Mouse (Mus musculus) hindbrain, embryonic 12.5 days (tissue): ENCODE data around the gene Maml2. TPM values are rescaled to one million over a fixed set of nuclear protein-coding genes. Genes with fewer than 3 reads are reported as not detected.

Experiments used
- ATAC-seq: fragments of 200-750 bp; cut with Nextera tagmentation; 2 replicates; pipeline ENCODE4 v1.8.0; 2017; ENCODE audit warnings: moderate TSS enrichment; ENCODE audit not compliant: low FRiP score
- H3K27ac ChIP-seq: fragments of 300-500 bp; sonication (generic); 2 replicates; pipeline ENCODE4 v1.5.1; 2016; ENCODE audit warnings: mild to moderate bottlenecking
- H3K27me3 ChIP-seq: fragments of 300-500 bp; sonication (generic); 2 replicates; pipeline ENCODE4 v1.6.1; 2016; ENCODE audit warnings: mild to moderate bottlenecking
- H3K36me3 ChIP-seq: fragments of 300-500 bp; sonication (generic); 2 replicates; pipeline ENCODE4 v1.6.1; 2016; ENCODE audit warnings: mild to moderate bottlenecking
- H3K4me1 ChIP-seq: fragments of 300-500 bp; sonication (generic); 2 replicates; pipeline ENCODE4 v1.6.1; 2016
- H3K4me2 ChIP-seq: fragments of 300-500 bp; sonication (generic); replicated peaks from 2 replicates; pipeline ENCODE4 v1.6.1; 2016; ENCODE audit warnings: mild to moderate bottlenecking
- H3K4me3 ChIP-seq: fragments of 300-500 bp; sonication (generic); 2 replicates; pipeline ENCODE4 v1.5.1; 2016; ENCODE audit warnings: mild to moderate bottlenecking
- H3K9ac ChIP-seq: fragments of 300-500 bp; sonication (generic); 2 replicates; pipeline ENCODE4 v1.6.1; 2016; ENCODE audit warnings: mild to moderate bottlenecking, moderate library complexity
- H3K9me3 ChIP-seq: fragments of 300-500 bp; sonication (generic); replicated peaks from 2 replicates; pipeline ENCODE4 v1.6.1; 2016; ENCODE audit warnings: mild to moderate bottlenecking
- WGBS: fragments of 180-500 bp; shearing (Covaris S2); methylation state at CpG from one replicate; pipeline ENCODE4 v1.1.7; 2016; 5-methylcytosine and 5-hydroxymethylcytosine counted together
- polyA plus RNA-seq: library from polyadenylated mRNA; unstranded; fragments of >200 nt; fragmentation: Nextera tagmentation; extraction: Ambion mirVana; gene quantifications from 2 replicates; pipeline ENCODE4 v1.2.1, GENCODE M21; 2016

Maml2 gene
- polyA plus RNA-seq, 1 experiment from 2014 or later = 14.1 TPM

DNA sequence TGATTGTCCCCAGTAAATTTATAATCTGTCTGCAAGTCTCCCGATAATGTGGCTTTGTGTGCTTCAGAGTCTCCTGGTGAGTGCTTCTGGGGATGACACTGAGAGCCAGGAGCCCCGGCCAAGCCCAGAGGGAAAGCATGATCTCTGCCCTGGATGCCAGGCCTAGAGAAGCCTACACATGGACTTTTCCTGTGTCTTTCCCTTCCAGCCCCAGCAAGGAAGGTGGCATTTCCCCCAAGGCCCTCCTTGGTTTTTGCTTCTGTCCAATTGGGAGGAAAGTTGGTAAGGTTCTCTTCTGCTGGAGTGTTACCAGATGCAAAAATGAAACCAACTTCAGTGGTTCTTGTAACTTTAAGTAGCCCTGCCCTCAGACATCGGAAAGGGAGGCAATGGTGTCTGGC lies 2.3 kb downstream of the Maml2 start:
- H3K36me3 ChIP-seq = no peaks in the 10 kb centered on the region
- H3K4me3 ChIP-seq = peak overlapping the region; percentile 57
- ATAC-seq = no peak
- peak overlapping the region; percentile 98 for H3K4me2 ChIP-seq
- H3K27me3 ChIP-seq = no peaks in the 10 kb centered on the region; the same call in 1 of the 2 replicates
- no peaks in the 10 kb centered on the region for H3K9me3 ChIP-seq
- H3K4me1 ChIP-seq = peaks cover 70% of the 10 kb centered on the region
- WGBS = 44% methylated on average over 3 of the region's 3 CpGs
- peak overlapping the region; percentile 48; the same call in 1 of the 2 replicates for H3K27ac ChIP-seq
- peak overlapping the region; percentile 43 for H3K9ac ChIP-seq

DNA sequence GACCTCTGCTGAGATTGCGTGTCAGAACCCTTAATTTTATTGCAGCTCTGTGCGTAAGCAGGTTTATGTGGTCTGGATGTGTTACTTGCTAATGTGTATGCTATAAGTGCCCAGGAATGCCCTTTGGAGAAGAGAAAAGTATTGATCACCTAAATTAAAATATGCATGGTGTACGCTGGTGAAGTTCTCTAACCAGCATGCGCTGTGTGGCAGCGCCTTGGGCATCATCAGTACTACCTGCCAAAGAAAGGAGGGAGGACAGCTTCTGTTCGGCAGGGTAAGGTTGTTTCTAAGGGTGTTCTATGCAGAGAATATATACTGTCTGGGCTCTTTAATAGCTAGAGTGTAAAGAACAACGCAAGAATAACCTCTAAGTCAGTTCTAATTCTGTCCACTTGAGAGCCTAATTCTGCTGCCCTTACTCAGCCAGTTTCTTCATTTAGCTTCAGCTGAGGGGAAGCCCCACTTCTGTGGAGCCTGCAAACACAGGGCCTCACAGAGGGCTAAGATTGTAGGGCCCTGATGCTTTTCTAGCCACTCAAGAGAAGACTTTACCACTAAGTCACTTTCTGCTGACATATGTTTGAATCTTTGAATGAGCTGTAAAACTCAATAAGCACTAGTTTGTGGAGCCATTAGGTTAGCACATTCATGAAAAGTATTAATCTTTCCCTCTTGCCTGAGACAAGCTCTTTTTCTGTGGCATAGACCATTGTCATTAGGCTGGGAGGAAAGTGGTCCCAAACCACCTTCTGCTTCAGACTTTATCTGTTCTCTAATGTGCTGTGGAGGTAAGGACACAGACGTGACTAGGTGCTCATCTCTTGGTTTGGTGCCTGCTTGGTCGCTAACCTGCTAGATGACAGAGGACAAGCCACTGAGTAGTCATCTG lies 3.4 kb downstream of the Maml2 start:
- H3K27me3 ChIP-seq = no peaks in the 10 kb centered on the region; the same call in 1 of the 2 replicates
- 62% methylated on average over 9 of the region's 9 CpGs for WGBS
- no peak for ATAC-seq
- H3K9ac ChIP-seq = 0 out of 2 replicates have a peak overlapping the region, but pooled peaks have one; percentile 43
- H3K4me2 ChIP-seq = peak overlapping the region; percentile 98
- H3K9me3 ChIP-seq = no peaks in the 10 kb centered on the region
- H3K4me3 ChIP-seq = peak overlapping the region; percentile 57
- no peaks in the 10 kb centered on the region for H3K36me3 ChIP-seq
- H3K4me1 ChIP-seq = peaks cover 69% of the 10 kb centered on the region
- H3K27ac ChIP-seq = peak overlapping the region; percentile 52; the same call in 1 of the 2 replicates

DNA sequence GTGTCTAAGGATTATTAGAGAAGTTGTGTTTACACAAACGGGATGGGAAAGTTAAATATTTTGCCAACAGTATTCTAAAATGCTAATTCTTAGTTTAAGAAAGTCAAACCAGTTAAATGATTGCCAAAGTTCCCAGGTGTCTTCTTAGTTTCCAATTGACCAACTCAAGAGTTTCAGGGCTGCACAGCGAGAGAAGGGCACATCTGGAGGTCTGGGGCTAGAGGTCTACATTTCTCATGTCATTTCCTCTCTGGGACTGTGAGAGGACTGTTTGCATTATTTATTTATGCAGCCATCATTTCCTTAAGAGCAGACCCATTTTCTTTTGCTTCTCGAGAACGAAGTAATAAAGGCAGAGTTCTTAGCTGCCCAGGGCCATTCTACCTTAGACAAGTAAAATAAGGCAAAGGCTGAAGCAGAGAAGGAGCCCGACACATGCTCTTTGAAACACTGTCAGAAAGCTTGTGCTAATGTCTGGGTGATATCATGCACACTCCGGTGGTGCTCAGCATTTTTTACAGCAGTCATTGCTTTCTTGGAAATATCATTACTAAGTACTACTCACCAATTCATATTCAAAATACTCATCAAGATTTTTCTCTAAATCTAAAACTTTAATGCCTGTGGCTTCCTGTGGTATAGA lies 4.5 kb downstream of the Maml2 start:
- H3K4me3 ChIP-seq = no peak overlapping the region
- H3K9me3 ChIP-seq = no peaks in the 10 kb centered on the region
- no peaks in the 10 kb centered on the region for H3K36me3 ChIP-seq
- H3K4me1 ChIP-seq = peaks cover 73% of the 10 kb centered on the region
- WGBS = 46% methylated on average over 6 of the region's 6 CpGs
- H3K27me3 ChIP-seq = no peaks in the 10 kb centered on the region; the same call in 1 of the 2 replicates
- no peak for ATAC-seq
- H3K9ac ChIP-seq = no peak overlapping the region
- H3K27ac ChIP-seq = no peak overlapping the region
- peak overlapping the region; percentile 98 for H3K4me2 ChIP-seq

DNA sequence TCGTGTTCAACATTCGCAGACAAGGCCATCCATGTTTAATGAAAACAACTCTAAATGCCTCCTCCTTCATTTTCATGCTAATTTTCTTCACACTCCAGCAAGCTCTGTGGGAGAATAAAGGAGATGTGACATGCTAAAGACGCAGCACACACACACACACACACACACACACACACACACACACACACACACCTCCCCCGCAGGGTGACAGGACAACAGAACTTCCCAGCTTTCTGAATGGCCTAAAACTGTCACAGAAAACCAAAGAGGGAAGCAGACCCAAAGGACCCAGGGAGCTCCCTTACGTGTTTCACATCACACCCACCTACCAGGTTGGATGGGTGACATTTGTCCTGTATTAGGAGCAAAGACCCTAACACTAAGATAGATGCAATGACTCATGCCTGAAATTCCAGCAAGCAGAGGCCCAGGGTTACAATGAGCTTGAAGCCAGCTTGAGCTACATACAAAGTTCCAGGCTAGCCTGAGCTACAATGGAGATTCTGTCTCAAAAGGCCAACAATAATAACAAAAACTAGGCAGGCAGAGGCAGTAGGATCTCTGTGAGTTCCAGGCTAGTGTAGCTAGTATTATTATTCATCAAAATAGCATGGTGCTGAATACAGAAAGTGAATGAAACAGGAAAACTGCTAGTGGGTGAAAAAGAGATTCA lies 5.5 kb downstream of the Maml2 start:
- H3K36me3 ChIP-seq = no peaks in the 10 kb centered on the region
- no peak overlapping the region for H3K4me3 ChIP-seq
- 26% methylated on average over 5 of the region's 5 CpGs for WGBS
- H3K4me2 ChIP-seq = peak overlapping the region; percentile 98; the same call in 1 of the 2 replicates
- no peaks in the 10 kb centered on the region for H3K9me3 ChIP-seq
- no peak overlapping the region for H3K9ac ChIP-seq
- peak overlapping the region; percentile 46 for H3K27ac ChIP-seq
- H3K4me1 ChIP-seq = peaks cover 76% of the 10 kb centered on the region
- ATAC-seq = peak; percentile 53
- no peaks in the 10 kb centered on the region; the same call in 1 of the 2 replicates for H3K27me3 ChIP-seq

DNA sequence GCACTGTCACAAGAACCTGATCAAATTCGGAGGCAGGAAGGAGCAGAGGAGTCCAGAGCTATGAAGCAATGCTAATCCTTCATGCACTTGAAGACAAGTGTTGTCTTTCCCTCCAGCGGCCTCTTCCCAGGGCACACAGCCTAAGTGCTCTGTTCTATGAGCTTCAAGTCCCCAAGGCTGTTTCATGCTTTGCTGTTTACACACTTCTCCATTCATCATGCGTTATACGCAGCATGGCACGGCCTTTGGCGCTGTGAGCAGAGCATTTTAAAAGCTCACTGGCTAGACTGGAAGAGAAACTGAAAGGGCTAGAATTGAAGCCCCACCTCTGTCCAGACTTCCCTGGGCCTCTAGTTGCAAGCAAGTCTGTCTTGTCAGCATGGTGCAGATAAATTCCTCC lies 6.2 kb downstream of the Maml2 start:
- H3K9me3 ChIP-seq = no peaks in the 10 kb centered on the region
- H3K4me1 ChIP-seq = peaks cover 76% of the 10 kb centered on the region
- H3K27ac ChIP-seq = peak overlapping the region; percentile 46
- no peak overlapping the region for H3K9ac ChIP-seq
- ATAC-seq = 0 out of 2 replicates have a peak, but pooled peaks have one; percentile 11
- no peaks in the 10 kb centered on the region for H3K36me3 ChIP-seq
- H3K4me3 ChIP-seq = no peak overlapping the region
- H3K4me2 ChIP-seq = no peak overlapping the region
- H3K27me3 ChIP-seq = no peaks in the 10 kb centered on the region; the same call in 1 of the 2 replicates
- WGBS = 49% methylated on average over 6 of the region's 6 CpGs

DNA sequence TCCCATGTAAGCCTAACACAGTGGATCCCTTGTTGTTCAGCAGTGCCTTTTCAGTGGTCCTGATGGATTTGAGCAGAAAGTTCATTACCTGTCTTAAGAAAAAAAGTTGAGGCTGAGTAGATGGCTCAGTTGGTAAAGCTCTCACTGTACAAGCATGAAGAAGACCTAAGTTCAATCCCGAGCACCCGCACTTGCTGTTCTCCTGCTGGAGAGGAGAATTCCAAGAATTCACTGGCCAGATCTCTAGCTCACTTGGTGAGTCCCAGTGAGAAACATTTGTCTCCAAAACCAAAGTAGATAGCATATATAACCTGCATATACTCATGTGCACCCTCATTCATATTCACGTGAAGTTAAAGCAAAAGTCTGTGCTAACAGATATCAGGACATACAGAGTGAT lies 8.7 kb downstream of the Maml2 start:
- ATAC-seq = no peak
- Histone ChIP-seq H3K4me3 (no peak overlapping the region), H3K36me3 (no peaks in the 10 kb centered on the region), H3K27ac (no peak overlapping the region), H3K4me2 (no peak overlapping the region), H3K4me1 (peaks cover 66% of the 10 kb centered on the region), H3K9ac (no peak overlapping the region), H3K27me3 (no peaks in the 10 kb centered on the region; the same call in 1 of the 2 replicates), H3K9me3 (no peaks in the 10 kb centered on the region)
- 87% methylated on average over 3 of the region's 3 CpGs for WGBS

DNA sequence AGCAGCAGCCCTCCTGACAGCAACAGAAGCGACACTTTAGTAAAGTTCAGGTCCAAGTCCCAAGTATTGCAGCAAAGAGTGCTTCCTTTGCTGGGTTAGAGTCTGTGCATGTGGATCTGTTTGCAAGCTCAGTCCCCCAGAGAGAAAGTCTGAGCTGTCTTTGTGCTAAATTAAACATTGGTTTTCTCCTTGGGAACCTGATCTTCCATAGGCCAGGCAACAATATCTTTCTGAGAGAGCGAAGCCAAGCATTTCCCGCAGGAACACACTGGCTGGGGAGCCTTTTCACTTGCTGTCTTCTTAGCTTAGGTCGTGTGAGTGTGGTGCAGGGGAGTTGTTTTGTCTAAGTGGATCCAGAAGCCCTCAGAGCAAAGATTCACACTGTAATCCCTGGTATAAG lies 9.5 kb downstream of the Maml2 start:
- ATAC-seq = no peak
- Histone ChIP-seq H3K4me2 (no peak overlapping the region), H3K4me3 (no peak overlapping the region), H3K4me1 (peaks cover 59% of the 10 kb centered on the region), H3K27me3 (no peaks in the 10 kb centered on the region; the same call in 1 of the 2 replicates), H3K9ac (no peak overlapping the region), H3K9me3 (no peaks in the 10 kb centered on the region), H3K36me3 (no peaks in the 10 kb centered on the region), H3K27ac (no peak overlapping the region)
- 41% methylated on average over 4 of the region's 4 CpGs for WGBS

DNA sequence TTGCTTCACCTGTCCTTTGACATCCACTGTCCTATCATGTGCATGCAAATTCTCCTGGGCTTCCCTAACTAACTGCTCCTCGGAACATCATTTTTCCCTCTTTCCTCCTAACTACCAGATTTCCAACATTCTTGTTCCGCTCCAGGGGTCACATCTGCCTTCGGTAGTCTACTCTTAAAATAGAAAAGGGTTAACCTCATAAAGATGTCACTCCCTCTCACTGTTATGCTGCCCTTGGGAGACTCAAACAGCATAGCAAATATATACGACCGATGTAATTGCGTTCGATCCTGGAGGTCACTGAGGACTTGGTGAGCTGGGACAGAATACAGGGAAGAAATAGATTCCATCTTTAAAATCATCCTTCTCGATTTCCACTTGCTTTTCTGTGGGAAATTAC lies 11.0 kb downstream of the Maml2 start:
- H3K4me2 ChIP-seq = no peak overlapping the region
- ATAC-seq = no peak
- 65% methylated on average over 8 of the region's 8 CpGs for WGBS
- H3K4me1 ChIP-seq = peaks cover 45% of the 10 kb centered on the region
- no peak overlapping the region for H3K9ac ChIP-seq
- H3K36me3 ChIP-seq = no peaks in the 10 kb centered on the region
- H3K4me3 ChIP-seq = no peak overlapping the region
- no peaks in the 10 kb centered on the region for H3K9me3 ChIP-seq
- H3K27me3 ChIP-seq = no peaks in the 10 kb centered on the region; the same call in 1 of the 2 replicates
- no peak overlapping the region for H3K27ac ChIP-seq

DNA sequence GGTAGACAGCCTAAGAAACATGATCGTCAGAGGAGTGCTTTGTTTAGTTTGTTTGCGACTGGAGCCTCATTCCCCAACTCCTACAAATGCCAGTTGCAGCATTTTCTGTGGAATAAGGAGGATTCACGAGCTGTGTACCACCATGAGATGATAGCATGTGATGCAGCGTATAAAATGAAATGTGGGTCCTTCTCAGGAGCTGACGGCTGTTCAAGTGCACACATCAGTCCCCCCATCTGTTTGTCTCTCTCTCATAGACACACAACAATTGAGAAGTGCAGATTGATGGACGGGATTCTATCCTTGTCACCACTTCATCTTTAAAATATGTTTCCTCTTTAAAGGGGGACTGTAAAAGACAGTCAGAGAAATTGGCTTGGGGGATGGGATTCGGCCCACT lies 12.1 kb downstream of the Maml2 start:
- WGBS = 62% methylated on average over 7 of the region's 7 CpGs
- Histone ChIP-seq H3K4me1 (peaks cover 38% of the 10 kb centered on the region), H3K9me3 (no peaks in the 10 kb centered on the region), H3K36me3 (no peaks in the 10 kb centered on the region), H3K4me2 (no peak overlapping the region), H3K27ac (peak overlapping the region; percentile 46), H3K27me3 (no peaks in the 10 kb centered on the region), H3K4me3 (no peak overlapping the region), H3K9ac (no peak overlapping the region)
- ATAC-seq = no peak

DNA sequence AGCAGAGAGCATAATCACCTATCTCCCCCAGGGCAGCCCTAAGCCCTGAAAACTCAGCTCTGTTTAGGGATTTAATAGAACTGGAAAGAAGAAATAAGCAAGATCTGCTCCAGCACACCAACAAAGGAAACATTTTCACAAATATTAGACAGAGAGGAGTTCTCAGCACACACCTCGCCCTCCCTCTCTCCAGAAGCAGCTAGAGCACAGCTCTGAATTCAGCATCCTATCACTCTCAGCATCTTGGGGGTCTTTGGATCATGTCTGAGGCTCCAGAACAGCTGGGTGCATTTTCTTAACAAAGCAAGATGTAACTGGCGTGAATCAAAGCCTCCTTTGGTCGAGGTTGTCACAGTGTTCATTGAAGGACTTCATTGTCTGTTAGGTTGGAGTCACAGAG lies 12.5 kb downstream of the Maml2 start:
- Histone ChIP-seq H3K9ac (no peak overlapping the region), H3K27ac (peak overlapping the region; percentile 46), H3K4me3 (no peak overlapping the region), H3K4me2 (no peak overlapping the region), H3K4me1 (peaks cover 38% of the 10 kb centered on the region), H3K27me3 (no peaks in the 10 kb centered on the region), H3K9me3 (no peaks in the 10 kb centered on the region), H3K36me3 (no peaks in the 10 kb centered on the region)
- 32% methylated on average over 3 of the region's 3 CpGs for WGBS
- ATAC-seq = peak; percentile 58; the same call in 1 of the 2 replicates

DNA sequence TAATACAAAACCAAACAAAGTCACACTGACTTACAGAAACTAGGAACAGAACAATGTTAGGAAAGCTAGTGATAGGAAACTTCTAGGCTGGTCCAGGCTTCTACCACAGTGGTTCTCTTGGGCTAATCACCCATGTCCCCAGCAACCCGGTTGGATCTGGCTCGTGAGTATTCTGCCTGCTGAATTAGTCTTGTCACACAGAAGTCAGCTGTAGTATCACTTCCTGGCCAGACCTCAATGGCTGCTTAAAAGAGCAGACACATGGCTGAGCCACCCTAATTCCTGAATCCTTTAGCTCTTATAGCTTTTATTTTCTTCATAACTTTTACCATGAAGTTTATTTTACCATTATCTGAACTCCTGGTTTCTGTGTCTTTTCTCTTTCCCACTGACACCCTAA lies 13.3 kb downstream of the Maml2 start:
- WGBS = 38% methylated on average over 2 of the region's 2 CpGs
- H3K9me3 ChIP-seq = no peaks in the 10 kb centered on the region
- no peak overlapping the region for H3K4me2 ChIP-seq
- no peak for ATAC-seq
- no peak overlapping the region for H3K9ac ChIP-seq
- H3K27ac ChIP-seq = no peak overlapping the region
- H3K4me1 ChIP-seq = peaks cover 38% of the 10 kb centered on the region
- H3K27me3 ChIP-seq = no peaks in the 10 kb centered on the region
- H3K36me3 ChIP-seq = no peaks in the 10 kb centered on the region
- H3K4me3 ChIP-seq = no peak overlapping the region

DNA sequence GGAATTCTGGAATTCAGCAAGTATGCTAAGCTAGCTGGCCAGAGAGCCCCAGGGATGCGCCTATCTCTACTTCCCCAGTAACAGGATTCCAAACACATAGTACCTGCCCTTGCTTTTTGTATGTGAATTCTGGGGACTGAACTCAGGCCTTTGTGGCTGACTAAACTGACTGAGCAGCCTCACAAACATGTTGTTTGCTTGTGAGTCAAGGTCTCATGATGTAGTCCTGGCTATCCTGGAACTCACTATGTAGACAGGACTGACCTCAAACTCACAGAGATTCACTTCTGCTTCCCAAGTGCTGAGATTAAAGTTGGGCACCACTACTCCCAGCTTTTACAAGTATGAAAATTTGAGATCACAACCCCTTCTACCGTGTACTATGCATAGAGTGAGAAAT lies 16.2 kb downstream of the Maml2 start:
- WGBS = 96% methylated on average over 2 of the region's 2 CpGs
- Histone ChIP-seq H3K4me3 (no peak overlapping the region), H3K36me3 (no peaks in the 10 kb centered on the region), H3K4me1 (peaks cover 19% of the 10 kb centered on the region), H3K27me3 (no peaks in the 10 kb centered on the region), H3K9ac (no peak overlapping the region), H3K27ac (no peak overlapping the region), H3K9me3 (no peaks in the 10 kb centered on the region), H3K4me2 (no peak overlapping the region)
- ATAC-seq = no peak
